Mouse (Mus musculus): ENCODE results near the gene Zfp708. TPM values are rescaled to one million over a fixed set of nuclear protein-coding genes. Genes with fewer than 3 reads are reported as not detected.
"Not testable (repeated sequence)": the region's sequence is repeated elsewhere in the genome, so short reads cannot be mapped to it uniquely, and the experiment has no call there.

Zfp708 gene
- polyA plus RNA-seq (2014; fragmentation: Nextera tagmentation; extraction: Ambion mirVana): 7.8 and 8.8 TPM in 2 replicates

GRCm38 (mm10) chr13:67097876-67098275 lies at the start of gene Zfp708:
Zfp708 (minus strand) TSS chr13:67097976.
- Histone ChIP-seq H3K4me2 (ENCODE audit: low read depth, severe bottlenecking) (no peak within 1 kb of the TSS), H3K9ac (ENCODE audit: low read length) (no peak within 1 kb of the TSS), H3K27me3 (ENCODE audit: control insufficient read depth, insufficient read depth, low read length) (no peaks in the 10 kb centered on the region), H3K4me1 (ENCODE audit: control insufficient read depth, insufficient read depth, low read length) (no peaks in the 10 kb centered on the region), H3K9me3 (ENCODE audit: control insufficient read depth, low read length) (no peaks in the 10 kb centered on the region), H3K27ac (replicated peaks; ENCODE audit: low read depth, low read length) (no peak within 1 kb of the TSS), H3K36me3 (ENCODE audit: control insufficient read depth, insufficient read depth, low read length) (no peaks in the 10 kb centered on the region; the same call in 1 of the 2 replicates), H3K4me3 (ENCODE audit: low read depth, low read length) (no peak within 1 kb of the TSS)
- DNase-seq (ENCODE audit: low spot score) (no peak), ATAC-seq (ENCODE audit: insufficient number of reproducible peaks, low FRiP score, low TSS enrichment, low read depth) (no peak)
- WGBS: 91% methylated on average over 10 of the region's 10 CpGs

DNA sequence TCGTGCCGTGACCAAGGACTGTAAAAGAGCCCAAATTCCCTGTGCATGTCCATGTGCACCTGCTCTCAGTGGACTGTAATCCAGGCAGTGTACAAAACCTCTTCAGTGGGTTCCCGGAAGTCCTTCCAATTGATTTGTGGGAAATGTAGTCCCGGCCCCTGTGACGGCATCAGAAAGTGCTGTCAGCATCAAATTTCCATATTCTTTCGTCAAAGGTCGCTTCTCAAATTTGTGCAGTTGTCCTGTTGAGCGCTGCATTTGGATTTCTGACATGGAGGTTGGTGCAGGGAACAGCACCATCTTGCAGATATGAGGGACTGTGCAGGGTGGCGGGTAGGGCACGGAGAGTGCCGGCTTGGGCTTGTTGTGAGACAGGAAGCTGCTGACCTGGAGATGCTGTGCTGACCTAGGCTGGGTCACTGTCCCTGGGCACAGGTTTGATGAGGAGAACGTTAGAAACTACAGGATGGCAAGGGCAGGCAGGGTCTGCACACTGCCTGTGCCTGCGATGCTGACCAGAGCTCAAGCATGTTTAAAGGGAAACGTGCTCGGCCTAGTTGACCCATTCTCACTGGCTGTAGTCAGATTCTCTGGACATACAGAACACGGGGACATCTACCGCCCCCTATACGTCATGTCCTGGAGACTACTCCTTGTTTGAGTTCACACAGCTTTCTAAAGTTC lies 30.4 kb upstream of the Zfp708 start:
- no peaks in the 10 kb centered on the region for H3K36me3 ChIP-seq (ENCODE audit: control insufficient read depth, insufficient read depth, low read length)
- peak overlapping the region; percentile 63 for H3K4me2 ChIP-seq (ENCODE audit: low read depth, severe bottlenecking)
- H3K4me1 ChIP-seq (ENCODE audit: control insufficient read depth, insufficient read depth, low read length): no peaks in the 10 kb centered on the region
- H3K4me3 ChIP-seq (ENCODE audit: low read depth, low read length): peak overlapping the region; percentile 67
- peak; percentile 94 for ATAC-seq (ENCODE audit: insufficient number of reproducible peaks, low FRiP score, low TSS enrichment, low read depth)
- no peaks in the 10 kb centered on the region for H3K9me3 ChIP-seq (ENCODE audit: control insufficient read depth, low read length)
- 2% methylated on average over 18 of the region's 18 CpGs for whole genome bisulfite sequencing
- H3K27me3 ChIP-seq (ENCODE audit: control insufficient read depth, insufficient read depth, low read length): no peaks in the 10 kb centered on the region
- no peak overlapping the region for H3K27ac ChIP-seq (replicated peaks; ENCODE audit: low read depth, low read length)
- peak overlapping the region; percentile 78 for H3K9ac ChIP-seq (ENCODE audit: low read length)
- DNase-seq (ENCODE audit: low spot score): peak; percentile 86

DNA sequence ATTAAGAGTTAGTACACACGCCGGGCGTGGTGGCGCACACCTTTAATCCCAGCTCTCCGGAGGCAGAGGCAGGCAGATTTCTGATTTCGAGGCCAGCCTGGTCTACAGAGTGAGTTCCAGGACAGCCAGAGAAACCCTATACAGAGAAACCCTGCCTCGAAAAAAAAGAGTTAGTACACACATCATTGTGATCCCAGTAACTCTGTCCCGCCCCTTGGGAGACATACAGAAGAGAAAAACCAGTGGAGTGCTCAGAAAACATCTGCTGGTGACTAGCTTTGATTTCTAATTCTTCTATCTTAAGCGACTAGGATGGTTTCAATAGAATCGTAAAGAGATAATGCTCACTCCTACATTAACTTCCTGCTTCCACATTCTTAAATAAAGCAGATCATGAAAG lies 29.7 kb upstream of the Zfp708 start:
- not testable (repeated sequence) for H3K4me1 ChIP-seq (ENCODE audit: control insufficient read depth, insufficient read depth, low read length); H3K4me3 ChIP-seq (ENCODE audit: low read depth, low read length); ATAC-seq (ENCODE audit: insufficient number of reproducible peaks, low FRiP score, low TSS enrichment, low read depth); DNase-seq (ENCODE audit: low spot score); H3K4me2 ChIP-seq (ENCODE audit: low read depth, severe bottlenecking); H3K9me3 ChIP-seq (ENCODE audit: control insufficient read depth, low read length); H3K27me3 ChIP-seq (ENCODE audit: control insufficient read depth, insufficient read depth, low read length); H3K9ac ChIP-seq (ENCODE audit: low read length); H3K27ac ChIP-seq (replicated peaks; ENCODE audit: low read depth, low read length); H3K36me3 ChIP-seq (ENCODE audit: control insufficient read depth, insufficient read depth, low read length)
- 76% methylated on average over 10 of the region's 10 CpGs for WGBS

DNA sequence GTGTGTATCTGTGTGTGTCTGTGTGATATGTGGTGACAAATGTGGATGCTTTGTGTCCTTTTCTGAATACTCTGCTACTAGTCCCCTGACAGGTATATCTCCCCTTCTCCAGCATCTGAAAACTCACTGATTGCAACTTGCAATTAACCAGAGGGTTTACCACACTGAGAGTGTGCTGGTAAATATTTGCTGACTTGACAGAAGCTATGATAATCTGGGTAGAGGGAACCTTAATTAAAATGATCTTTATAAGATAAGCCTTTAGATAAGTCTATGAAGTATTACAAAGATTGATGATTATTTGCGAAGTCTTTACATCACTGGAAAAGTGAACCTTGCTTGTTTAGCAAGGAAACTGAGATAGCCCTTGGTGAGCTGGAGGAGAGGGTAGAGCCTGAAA lies 26.7 kb upstream of the Zfp708 start:
- H3K4me3 ChIP-seq (ENCODE audit: low read depth, low read length): no peak overlapping the region
- no peak overlapping the region for H3K4me2 ChIP-seq (ENCODE audit: low read depth, severe bottlenecking)
- no peak overlapping the region for H3K27ac ChIP-seq (replicated peaks; ENCODE audit: low read depth, low read length)
- H3K36me3 ChIP-seq (ENCODE audit: control insufficient read depth, insufficient read depth, low read length): no peaks in the 10 kb centered on the region
- 85% methylated on average over 1 of the region's 1 CpGs for WGBS
- no peaks in the 10 kb centered on the region for H3K4me1 ChIP-seq (ENCODE audit: control insufficient read depth, insufficient read depth, low read length)
- ATAC-seq (ENCODE audit: insufficient number of reproducible peaks, low FRiP score, low TSS enrichment, low read depth) (no peak), DNase-seq (ENCODE audit: low spot score) (no peak)
- no peaks in the 10 kb centered on the region for H3K9me3 ChIP-seq (ENCODE audit: control insufficient read depth, low read length)
- H3K27me3 ChIP-seq (ENCODE audit: control insufficient read depth, insufficient read depth, low read length): no peaks in the 10 kb centered on the region
- no peak overlapping the region for H3K9ac ChIP-seq (ENCODE audit: low read length)

- not testable (repeated sequence) for H3K4me3 ChIP-seq (ENCODE audit: low read depth, low read length); H3K9me3 ChIP-seq (ENCODE audit: control insufficient read depth, low read length); H3K4me2 ChIP-seq (ENCODE audit: low read depth, severe bottlenecking); H3K27ac ChIP-seq (replicated peaks; ENCODE audit: low read depth, low read length); DNase-seq (ENCODE audit: low spot score); H3K36me3 ChIP-seq (ENCODE audit: control insufficient read depth, insufficient read depth, low read length); H3K9ac ChIP-seq (ENCODE audit: low read length); H3K4me1 ChIP-seq (ENCODE audit: control insufficient read depth, insufficient read depth, low read length); H3K27me3 ChIP-seq (ENCODE audit: control insufficient read depth, insufficient read depth, low read length); ATAC-seq (ENCODE audit: insufficient number of reproducible peaks, low FRiP score, low TSS enrichment, low read depth)
These were observed 23.6 kb upstream of the Zfp708 start, which contains the start of gene Zfp759 for GRCm38 (mm10) chr13:67121360-67121759. Zfp759 (plus strand) TSS chr13:67121660.

GRCm38 (mm10) chr13:67116163-67116562 lies 18.4 kb upstream of the Zfp708 start, which contains the start of gene Rslcan18:
Rslcan18 (minus strand) TSS chr13:67116263.
- DNase-seq (ENCODE audit: low spot score); H3K9me3 ChIP-seq (ENCODE audit: control insufficient read depth, low read length); H3K4me2 ChIP-seq (ENCODE audit: low read depth, severe bottlenecking); H3K27ac ChIP-seq (replicated peaks; ENCODE audit: low read depth, low read length); H3K27me3 ChIP-seq (ENCODE audit: control insufficient read depth, insufficient read depth, low read length); H3K9ac ChIP-seq (ENCODE audit: low read length); H3K4me1 ChIP-seq (ENCODE audit: control insufficient read depth, insufficient read depth, low read length); ATAC-seq (ENCODE audit: insufficient number of reproducible peaks, low FRiP score, low TSS enrichment, low read depth); H3K36me3 ChIP-seq (ENCODE audit: control insufficient read depth, insufficient read depth, low read length); H3K4me3 ChIP-seq (ENCODE audit: low read depth, low read length): not testable (repeated sequence)
- 92% methylated on average over 8 of the region's 8 CpGs for WGBS

DNA sequence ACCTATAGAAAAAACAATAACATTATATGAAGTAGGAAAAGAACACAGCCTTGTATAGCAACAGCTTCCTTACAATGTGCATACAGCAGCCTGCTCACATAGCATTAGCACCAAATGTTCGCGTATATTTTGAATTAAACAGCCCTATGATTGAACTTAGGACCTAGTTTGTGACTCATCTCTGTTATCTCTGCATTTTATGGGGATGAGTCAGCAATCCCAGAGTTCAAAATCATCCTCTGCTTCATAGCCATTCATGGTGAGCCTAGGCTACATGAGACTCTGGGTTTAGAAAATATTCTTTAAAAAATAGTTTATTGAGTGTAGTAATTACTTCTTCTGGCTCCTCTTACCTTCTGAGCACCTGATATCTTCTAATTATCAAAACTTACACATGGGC lies 15.5 kb upstream of the Zfp708 start:
- WGBS: 86% methylated on average over 2 of the region's 2 CpGs
- no peaks in the 10 kb centered on the region for H3K9me3 ChIP-seq (ENCODE audit: control insufficient read depth, low read length)
- DNase-seq (ENCODE audit: low spot score) (no peak), ATAC-seq (ENCODE audit: insufficient number of reproducible peaks, low FRiP score, low TSS enrichment, low read depth) (no peak)
- no peak overlapping the region for H3K27ac ChIP-seq (replicated peaks; ENCODE audit: low read depth, low read length)
- no peaks in the 10 kb centered on the region for H3K36me3 ChIP-seq (ENCODE audit: control insufficient read depth, insufficient read depth, low read length)
- no peaks in the 10 kb centered on the region for H3K4me1 ChIP-seq (ENCODE audit: control insufficient read depth, insufficient read depth, low read length)
- H3K9ac ChIP-seq (ENCODE audit: low read length): no peak overlapping the region
- no peak overlapping the region for H3K4me3 ChIP-seq (ENCODE audit: low read depth, low read length)
- no peak overlapping the region for H3K4me2 ChIP-seq (ENCODE audit: low read depth, severe bottlenecking)
- H3K27me3 ChIP-seq (ENCODE audit: control insufficient read depth, insufficient read depth, low read length): no peaks in the 10 kb centered on the region

DNA sequence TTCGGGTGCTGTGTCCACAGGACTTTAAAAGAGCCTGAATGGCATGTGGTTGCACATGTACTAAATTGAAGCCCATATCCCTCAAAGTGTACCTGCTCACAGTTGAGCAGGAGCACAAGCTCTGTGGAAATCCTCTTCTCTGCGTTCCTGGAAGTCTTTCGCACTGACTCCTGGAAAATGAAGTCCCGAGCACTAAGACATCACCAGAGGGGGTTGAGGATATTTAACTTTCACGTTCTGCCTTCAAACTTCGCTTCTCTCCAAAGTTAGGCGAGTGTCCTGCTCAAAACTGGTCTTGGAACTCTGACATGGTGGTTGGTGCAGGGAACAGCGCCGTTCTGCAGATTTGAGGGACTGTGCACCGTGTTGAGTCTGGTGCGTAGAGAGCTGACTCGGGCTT lies 14.3 kb upstream of the Zfp708 start:
- 80% methylated on average over 12 of the region's 12 CpGs for WGBS

More for the DNA sequence above, 14.3 kb upstream of the Zfp708 start:
- H3K27me3 ChIP-seq (ENCODE audit: control insufficient read depth, insufficient read depth, low read length): no peaks in the 10 kb centered on the region
- H3K4me1 ChIP-seq (ENCODE audit: control insufficient read depth, insufficient read depth, low read length): 0 out of 2 replicates have a peak, but pooled peaks cover 4% of the 10 kb centered on the region
- H3K36me3 ChIP-seq (ENCODE audit: control insufficient read depth, insufficient read depth, low read length): no peaks in the 10 kb centered on the region
- H3K9me3 ChIP-seq (ENCODE audit: control insufficient read depth, low read length): no peaks in the 10 kb centered on the region
- H3K4me2 ChIP-seq (ENCODE audit: low read depth, severe bottlenecking): no peak overlapping the region
- DNase-seq (ENCODE audit: low spot score) (no peak), ATAC-seq (ENCODE audit: insufficient number of reproducible peaks, low FRiP score, low TSS enrichment, low read depth) (no peak)
- H3K27ac ChIP-seq (replicated peaks; ENCODE audit: low read depth, low read length): no peak overlapping the region
- no peak overlapping the region for H3K9ac ChIP-seq (ENCODE audit: low read length)
- no peak overlapping the region for H3K4me3 ChIP-seq (ENCODE audit: low read depth, low read length)

Measured in limb, embryonic 11.5 days (tissue).